8 mouse cellular contexts compared by ENCODE assay signal in the genomic region with DNA sequence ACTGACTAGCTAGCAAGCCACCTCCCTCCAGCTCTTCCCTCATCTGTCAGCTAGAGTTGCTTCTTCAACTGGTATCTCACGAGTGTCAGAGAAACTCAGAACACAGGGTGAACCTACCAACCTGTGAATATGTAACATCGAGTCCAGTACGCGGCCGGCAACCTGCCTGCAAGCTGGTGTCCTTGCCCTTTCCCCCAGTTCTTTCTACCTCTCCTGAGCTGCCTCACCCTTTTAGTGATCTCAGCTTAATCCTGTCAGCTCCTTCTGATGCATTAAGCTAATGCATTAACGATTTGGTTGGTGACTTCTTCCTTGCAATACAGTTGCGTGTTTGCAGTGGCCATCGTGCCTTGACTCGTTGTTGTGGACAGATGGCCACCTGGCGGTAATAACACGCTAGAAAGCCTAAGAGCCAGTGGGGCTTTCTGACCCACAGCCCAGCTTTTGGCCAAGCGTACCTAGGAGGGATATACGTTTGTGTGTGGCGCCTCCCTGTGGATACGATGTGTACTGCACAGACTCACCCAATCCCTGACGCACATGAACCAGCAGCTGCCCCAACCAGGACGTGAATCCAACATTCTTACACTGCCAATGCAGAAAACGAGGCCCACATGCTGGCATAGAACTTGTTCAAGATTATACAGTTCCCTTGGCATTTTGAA. TPM values are rescaled to one million over a fixed set of nuclear protein-coding genes. Genes with fewer than 3 reads are reported as not detected.
DNase-seq lines count a peak whose midpoint lies in the region; ATAC-seq lines count a peak whose summit lies in the region.

No protein-coding gene starts in this region.

- WGBS in midbrain, embryonic 12.5 days, result 23% methylated on average over 18 of the region's 18 CpGs

- no peaks in the 10 kb centered on the region for H3K9me3 ChIP-seq in midbrain, embryonic 12.5 days

- H3K4me1 ChIP-seq in midbrain, embryonic 12.5 days, result no peaks in the 10 kb centered on the region

- no peak overlapping the region for H3K9ac ChIP-seq in midbrain, embryonic 12.5 days (replicated peaks)

- peaks cover 4% of the 10 kb centered on the region; the same call in 1 of the 2 replicates for H3K27me3 ChIP-seq in midbrain, embryonic 12.5 days

- H3K4me2 ChIP-seq in midbrain, embryonic 12.5 days (replicated peaks), result peak overlapping the region; percentile 22

- peak; percentile 69 for DNase-seq in T-cell, adult 2 months (ENCODE audit: low spot score)
- DNase-seq in cerebellum, postnatal 10 days, result peak; percentile 97 to 98
- DNase-seq in frontal cortex, postnatal 36 days (ENCODE audit: low spot score in 2 of 2), result peak; percentile 89 to 95
- DNase-seq in left cerebral cortex, adult 9 months (ENCODE audit: low spot score in 2 of 2), result peak; percentile 62 to 93
- peak; percentile 34 for DNase-seq in spleen, adult 12 weeks (ENCODE audit: low spot score)

- H3K36me3 ChIP-seq in midbrain, embryonic 12.5 days, result no peaks in the 10 kb centered on the region

- no peak overlapping the region for H3K27ac ChIP-seq in midbrain, embryonic 12.5 days (replicated peaks)

- ATAC-seq in inflammation-experienced regulatory T-cells, adult 6 months, result peak; percentile 89
- peak; percentile 76 for ATAC-seq in midbrain, embryonic 12.5 days (ENCODE audit: low FRiP score, low read depth)
- no peak for ATAC-seq in erythroid progenitor cell, adult 5-6 weeks (replicated peaks; ENCODE audit: low FRiP score, poor library complexity, severe bottlenecking)

- no peak overlapping the region for H3K4me3 ChIP-seq in midbrain, embryonic 12.5 days

RNA-seq across cellular contexts. Expression of a gene that starts 16.8 kb away (rescaled TPM):
- 10 to 100 TPM; 54.8 to 58.3 (median 57.1) TPM for polyA plus RNA-seq in inflammation-experienced regulatory T-cells, adult 6 months (2017; shearing (Covaris generic))
- 68.3 and 71.4 TPM in 2 replicates for polyA plus RNA-seq in midbrain, embryonic 12.5 days (2016; fragmentation: Nextera tagmentation; extraction: Ambion mirVana)
- 15.9 and 17.7 TPM in 2 replicates for total RNA-seq in erythroid progenitor cell, adult 5-6 weeks (2015; ENCODE audit: low replicate concordance)
- total RNA-seq in erythroid progenitor cell, adult 5-6 weeks (2017; ENCODE audit: low replicate concordance), result 13.9 and 29.9 TPM in 2 replicates

RNA-seq across cellular contexts. Expression of a gene that starts 17.2 kb away (rescaled TPM):
- 10 to 100 TPM; 71.8 to 77.0 (median 73.2) TPM for polyA plus RNA-seq in inflammation-experienced regulatory T-cells, adult 6 months (2017; shearing (Covaris generic))
- polyA plus RNA-seq in midbrain, embryonic 12.5 days (2016; fragmentation: Nextera tagmentation; extraction: Ambion mirVana), result 60.8 and 64.0 TPM in 2 replicates
- total RNA-seq in erythroid progenitor cell, adult 5-6 weeks (2015; ENCODE audit: low replicate concordance), result 19.3 and 27.8 TPM in 2 replicates
- 13.0 and 14.2 TPM in 2 replicates for total RNA-seq in erythroid progenitor cell, adult 5-6 weeks (2017; ENCODE audit: low replicate concordance)

RNA-seq across cellular contexts. Expression of a gene that starts 28.3 kb away (rescaled TPM):
- 10 to 100 TPM in 2 of 3 experiments, 1 to 10 TPM in 1; 9.2 to 15.0 (median 13.5) TPM for polyA plus RNA-seq in inflammation-experienced regulatory T-cells, adult 6 months (2017; shearing (Covaris generic))
- polyA plus RNA-seq in midbrain, embryonic 12.5 days (2016; fragmentation: Nextera tagmentation; extraction: Ambion mirVana), result 7.4 and 9.3 TPM in 2 replicates
- not detected in 2 replicates for total RNA-seq in erythroid progenitor cell, adult 5-6 weeks (2015; ENCODE audit: low replicate concordance)
- total RNA-seq in erythroid progenitor cell, adult 5-6 weeks (2017; ENCODE audit: low replicate concordance), result 0.45 and 1.2 TPM in 2 replicates

Comparison
In these comparisons a context has a peak if more than half of its experiments do, and no peak if none do; other contexts are left out.
1. DNase-seq: peak in every context shown above with its lines; median percentile 98 in cerebellum, postnatal 10 days; 92 in frontal cortex, postnatal 36 days; 78 in left cerebral cortex, adult 9 months; 69 in T-cell, adult 2 months; 34 in spleen, adult 12 weeks.